Mouse (Mus musculus) heart, adult 8-10 months (tissue): ENCODE data around the gene Rack1. TPM values are rescaled to one million over a fixed set of nuclear protein-coding genes. Genes with fewer than 3 reads are reported as not detected.
"Not testable (repeated sequence)": the region's sequence is repeated elsewhere in the genome, so short reads cannot be mapped to it uniquely, and the experiment has no call there.

ENCODE experiments used
- DNase-seq: peaks from one replicate; pipeline ENCODE4 v3.0.0; 2022; ENCODE audit warnings: low spot score
- total RNA-seq, 4 experiments: library from RNA; stranded (reverse); gene quantifications; 2 replicates each; pipeline ENCODE4 v1.2.4; 2022

The Rack1 gene
- total RNA-seq = 100 to 1,000 TPM; 385 to 495 (median 425) TPM

DNA sequence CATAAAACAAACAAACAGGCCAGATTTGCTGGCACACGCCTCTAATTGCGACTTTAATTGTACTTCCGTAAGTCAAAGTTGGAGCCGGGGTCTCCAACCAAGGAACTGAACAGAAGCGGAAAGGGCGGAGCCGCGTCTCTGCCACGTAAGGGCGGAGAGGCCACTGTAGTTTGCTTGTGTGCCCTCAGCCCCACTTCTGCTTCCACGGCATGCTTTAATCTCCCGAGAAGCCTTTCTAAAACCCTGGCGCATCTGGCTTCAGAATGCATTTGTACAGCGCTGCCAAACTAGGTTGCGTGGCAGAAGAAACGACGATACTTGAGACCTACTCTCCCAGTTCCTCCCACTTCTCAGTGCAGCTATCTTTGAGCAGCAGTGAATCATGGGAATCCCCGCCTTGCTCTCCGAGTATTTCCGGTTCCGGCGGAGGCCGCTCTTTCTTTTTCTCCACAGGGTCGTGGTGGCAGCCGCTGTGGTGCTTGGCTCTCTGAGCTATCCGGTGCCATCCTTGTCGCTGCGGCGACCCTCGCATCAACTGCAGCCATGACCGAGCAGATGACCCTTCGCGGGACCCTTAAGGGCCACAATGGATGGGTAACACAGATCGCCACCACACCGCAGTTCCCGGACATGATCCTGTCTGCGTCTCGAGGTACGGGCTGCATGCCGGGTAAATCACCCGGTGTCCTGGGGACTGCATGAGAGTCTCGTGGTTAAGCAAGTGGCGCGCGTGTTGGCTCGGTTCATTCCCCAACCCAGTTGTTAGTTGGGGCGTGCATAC is at the start of gene Rack1:
Gene Rack1, plus strand, starts transcription at position 412 of the 781 bp plus-strand sequence.
- peak; percentile 93 for DNase-seq

DNA sequence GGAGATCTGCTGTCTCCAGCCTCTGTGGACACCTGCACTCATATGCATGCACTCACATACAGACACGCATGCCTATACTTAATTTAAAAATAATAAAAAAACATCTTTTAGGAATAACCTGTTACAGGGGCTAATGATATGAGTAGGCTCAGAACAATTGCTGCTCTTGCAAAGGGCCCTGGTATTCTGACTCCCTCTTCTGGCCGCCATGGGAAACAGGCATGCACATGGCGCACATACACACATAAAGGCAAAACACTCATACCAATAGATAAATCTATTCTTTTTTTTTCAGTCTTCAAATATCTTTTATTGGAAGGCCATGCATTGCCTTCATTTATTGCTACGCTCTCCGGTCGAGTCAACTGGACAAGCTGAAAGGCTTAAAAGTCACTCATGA is 49.7 kb upstream of the Rack1 start:
- DNase-seq = no peak

DNA sequence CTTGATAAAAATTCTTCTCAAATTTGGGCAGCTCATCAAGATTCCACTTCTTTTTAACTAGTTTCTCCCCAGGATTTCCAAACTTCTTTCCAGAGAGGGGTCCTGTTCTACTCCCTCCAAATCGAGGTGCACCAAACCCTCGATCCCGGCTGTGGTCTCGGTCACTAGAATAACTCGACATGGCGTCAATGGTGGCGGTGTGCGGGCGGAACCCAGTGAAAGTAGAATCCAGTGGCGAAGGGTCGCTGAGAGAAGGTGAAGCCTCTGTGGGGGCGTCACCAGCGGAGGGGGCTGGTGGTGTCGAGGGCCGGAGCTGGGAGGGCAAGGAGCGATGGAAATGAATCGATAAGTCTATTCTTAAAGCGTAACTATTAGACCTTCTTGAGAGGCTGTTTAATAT is 46.6 kb upstream of the Rack1 start:
- DNase-seq = not testable (repeated sequence)

DNA sequence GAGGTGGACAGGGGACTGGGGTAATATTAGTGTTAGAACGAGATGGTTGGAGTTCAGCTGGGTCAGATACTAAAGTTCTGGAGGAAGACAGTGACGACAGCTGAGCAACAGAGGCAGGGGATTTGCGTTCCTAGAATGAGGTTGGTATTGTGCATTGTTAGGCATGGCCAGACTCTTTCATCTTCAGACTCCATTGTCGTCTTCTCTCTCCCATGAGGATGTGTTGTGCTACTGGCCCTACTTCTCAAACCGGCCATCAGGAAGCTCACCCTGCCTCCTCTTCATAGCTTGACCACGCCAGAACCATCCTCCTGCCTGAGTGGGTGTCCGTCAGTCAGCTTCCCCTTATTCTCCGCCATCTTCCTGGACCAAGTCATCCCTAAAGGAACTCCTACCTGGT is 41.1 kb upstream of the Rack1 start:
- DNase-seq = no peak

DNA sequence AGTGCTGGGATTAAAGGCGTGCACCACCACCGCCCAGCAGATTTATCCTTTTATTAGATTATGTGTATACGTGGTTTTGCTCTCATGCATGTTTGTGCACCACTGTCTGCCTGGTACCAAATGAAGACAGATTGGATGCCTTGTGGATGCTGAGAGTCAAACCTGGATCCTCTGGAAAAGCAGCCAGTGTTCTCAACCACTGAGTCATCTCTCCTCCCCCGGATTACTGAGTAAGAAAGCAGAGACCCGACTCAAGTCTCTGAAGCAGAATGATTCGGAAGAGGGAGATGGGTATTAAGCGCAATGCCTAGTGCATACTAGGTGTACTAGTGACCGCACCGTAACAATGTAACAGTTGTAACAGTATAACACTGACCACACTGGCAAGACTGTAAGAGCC is 36.0 kb upstream of the Rack1 start:
- no peak for DNase-seq

DNA sequence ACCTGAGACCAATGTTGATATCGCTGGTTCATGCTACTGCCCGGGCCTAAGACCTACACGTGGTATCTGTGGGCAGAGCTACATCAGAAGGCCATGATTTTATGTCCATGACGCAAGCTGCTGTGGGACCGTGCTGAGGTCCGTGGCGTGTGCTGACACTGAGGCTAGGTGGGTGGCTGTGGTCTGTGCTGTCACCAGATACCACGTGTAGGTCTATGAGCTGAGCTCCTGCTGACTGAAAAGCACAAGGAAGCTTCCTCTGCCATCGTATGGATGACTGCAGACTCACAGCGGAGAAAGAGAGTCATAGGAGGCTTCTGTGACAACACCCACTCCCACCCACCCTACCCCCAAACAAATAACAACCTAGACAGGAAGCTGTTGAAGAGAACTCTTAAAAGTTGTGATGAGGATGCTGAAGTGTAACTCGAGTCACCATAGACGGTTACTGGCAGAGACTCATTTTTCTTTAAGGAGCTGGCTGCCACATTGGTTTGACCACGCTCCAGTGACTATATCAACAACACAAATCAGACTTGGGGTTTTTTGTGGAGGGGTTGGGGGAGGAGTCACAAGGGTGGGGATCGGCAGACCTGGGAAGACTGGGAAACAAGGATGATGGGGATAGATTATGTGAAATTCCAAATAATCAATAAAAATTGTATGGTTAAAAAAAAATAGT is 32.8 kb upstream of the Rack1 start:
- no peak for DNase-seq

DNA sequence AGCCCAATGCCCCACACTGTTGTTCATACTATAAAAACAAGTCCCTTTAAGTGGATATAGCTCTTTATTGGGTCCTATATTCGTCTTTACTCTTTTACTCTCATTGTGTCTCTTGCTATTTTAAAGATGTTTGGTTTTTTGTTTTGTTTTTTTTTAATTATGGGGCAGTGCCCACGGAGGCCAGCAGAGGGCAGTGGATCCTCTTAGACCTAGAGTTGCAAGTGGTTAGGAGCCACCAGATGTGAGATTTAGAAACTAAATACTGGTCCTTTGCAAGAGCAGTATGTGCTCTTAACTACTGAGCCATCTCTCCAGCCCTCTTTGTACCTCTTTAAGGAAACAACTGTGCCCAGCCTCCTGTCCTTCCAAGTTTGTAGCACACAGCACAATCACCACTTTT is 28.4 kb upstream of the Rack1 start:
- no peak for DNase-seq

DNA sequence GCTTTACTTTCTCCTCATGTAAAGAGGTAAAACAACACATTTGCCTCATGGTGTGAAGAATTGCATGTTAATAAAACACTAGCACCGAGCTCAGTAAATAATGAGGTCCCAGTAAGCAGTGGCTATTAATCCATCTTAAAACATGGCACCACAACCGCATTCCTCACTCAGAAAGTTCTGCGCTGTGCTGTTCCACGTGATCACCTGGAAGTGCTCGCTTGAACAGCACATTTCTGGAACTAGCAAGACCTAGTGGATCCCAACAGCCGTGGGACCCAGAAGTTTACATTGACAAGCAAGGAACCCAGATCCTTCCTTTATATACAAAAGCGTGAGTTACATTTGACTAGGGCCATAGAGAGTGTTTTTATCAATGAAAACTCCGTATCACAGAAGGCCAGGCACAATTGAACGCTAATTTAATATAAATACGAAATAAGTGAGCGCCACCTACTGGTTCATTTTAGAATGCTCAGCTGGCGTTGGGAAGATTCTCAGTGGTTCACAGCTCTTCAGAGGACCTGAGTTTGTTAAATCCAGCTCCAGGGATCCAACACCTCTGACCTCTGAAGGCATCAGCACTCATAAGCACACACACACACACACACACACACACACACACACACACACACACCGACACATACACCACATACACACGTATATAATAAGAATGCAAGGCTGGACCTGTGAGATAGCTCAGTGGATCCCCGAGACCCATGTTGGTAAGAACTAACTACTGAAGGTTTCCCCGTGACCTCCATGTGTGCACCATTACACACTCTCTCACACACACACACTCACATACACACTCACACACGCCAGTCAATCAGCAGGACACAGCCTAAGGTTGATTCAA is 25.5 kb upstream of the Rack1 start:
- no peak for DNase-seq

DNA sequence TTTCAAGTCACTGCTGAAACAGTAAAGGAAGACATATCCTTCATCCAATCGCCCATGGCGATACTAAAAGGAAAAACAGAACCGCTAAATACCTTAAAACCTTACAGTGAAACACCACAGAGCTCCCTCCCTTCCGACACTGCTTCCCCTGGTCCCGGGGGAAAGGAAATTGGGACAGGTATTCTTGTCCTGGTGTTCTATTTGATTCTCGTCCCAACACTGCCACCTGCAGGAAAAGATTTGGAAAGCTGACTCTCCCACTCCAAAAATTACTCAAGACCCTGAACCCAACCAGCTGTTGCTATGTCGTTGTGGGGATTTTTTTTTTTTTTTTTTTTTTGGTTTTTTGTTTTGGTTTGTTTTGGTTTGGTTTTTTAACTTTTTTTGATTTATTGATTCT is 24.6 kb upstream of the Rack1 start:
- peak; percentile 73 for DNase-seq

DNA sequence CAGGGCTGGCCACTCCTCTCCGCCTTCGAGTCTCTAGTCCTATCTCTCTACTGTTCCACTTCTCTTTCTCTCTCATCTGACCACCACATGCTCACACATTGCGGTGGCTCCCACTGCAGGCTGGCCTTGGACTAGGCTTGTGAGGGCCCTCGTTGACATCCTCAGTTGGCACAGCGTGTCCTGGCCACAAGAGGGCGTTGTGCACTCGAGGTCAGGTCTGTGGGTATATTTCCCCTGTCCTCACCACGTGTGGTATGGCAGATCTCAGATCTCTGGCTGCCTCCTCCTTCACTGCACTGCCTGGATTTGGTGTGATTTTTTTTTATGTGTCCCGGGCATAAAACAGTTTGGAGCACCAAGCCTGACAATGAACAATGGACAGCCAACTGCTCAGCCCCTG is 23.5 kb upstream of the Rack1 start:
- DNase-seq = no peak

DNA sequence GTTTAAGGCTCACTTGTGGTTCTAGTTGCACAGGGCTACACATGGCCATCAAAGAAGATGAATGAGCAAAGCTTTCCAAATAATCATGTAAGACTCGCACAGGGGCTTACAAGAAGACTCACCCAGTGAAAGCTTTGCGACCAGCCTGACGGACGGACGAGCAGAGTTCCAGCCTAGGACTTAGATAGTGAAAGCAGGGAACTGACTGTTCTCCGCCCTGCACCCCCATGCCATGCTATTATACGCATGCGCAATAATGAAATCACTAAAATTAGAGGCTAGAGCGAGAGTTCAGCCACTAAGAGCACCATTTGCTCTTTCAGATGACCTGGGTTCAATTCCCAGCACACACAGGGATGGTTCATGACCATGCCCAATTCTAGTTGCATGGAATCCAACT is 22.8 kb upstream of the Rack1 start:
- DNase-seq = no peak

DNA sequence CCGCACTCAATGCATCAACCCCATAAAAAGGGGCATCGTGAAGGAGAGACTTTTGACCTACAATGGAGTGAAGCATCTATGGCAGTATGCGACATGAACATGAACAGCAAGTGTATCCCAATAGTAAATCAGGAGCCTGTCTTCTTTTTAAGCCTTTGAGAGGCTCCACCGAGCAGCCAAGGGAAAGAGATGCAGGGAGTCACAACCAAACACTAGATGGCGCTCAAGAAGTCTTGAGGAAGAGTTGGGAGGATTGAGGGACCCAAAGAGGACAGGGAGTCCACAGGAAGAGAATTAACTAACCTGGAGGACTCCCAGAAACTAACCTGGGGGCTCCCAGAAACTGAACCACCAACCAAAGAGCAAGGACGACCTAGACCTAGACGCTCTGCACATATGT is 20.7 kb upstream of the Rack1 start:
- no peak for DNase-seq

DNA sequence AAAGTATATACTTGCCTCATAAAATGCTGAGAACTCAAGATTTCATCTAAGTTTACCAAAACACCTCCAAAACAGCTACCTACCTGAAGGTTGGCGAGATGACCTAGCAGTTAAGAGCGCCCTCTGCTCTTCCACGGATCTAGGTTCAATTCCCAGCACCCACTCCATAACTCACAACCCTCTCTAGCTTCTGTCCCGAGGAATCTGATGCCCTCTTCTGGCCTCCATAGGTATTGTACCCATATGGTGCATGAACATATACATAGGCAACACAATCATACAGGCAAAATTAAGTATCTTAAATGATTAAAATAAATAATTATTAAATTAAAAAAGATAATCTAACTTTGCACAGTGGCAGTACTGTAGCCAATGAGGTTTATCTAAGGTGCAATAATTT is 17.9 kb upstream of the Rack1 start:
- DNase-seq = no peak

DNA sequence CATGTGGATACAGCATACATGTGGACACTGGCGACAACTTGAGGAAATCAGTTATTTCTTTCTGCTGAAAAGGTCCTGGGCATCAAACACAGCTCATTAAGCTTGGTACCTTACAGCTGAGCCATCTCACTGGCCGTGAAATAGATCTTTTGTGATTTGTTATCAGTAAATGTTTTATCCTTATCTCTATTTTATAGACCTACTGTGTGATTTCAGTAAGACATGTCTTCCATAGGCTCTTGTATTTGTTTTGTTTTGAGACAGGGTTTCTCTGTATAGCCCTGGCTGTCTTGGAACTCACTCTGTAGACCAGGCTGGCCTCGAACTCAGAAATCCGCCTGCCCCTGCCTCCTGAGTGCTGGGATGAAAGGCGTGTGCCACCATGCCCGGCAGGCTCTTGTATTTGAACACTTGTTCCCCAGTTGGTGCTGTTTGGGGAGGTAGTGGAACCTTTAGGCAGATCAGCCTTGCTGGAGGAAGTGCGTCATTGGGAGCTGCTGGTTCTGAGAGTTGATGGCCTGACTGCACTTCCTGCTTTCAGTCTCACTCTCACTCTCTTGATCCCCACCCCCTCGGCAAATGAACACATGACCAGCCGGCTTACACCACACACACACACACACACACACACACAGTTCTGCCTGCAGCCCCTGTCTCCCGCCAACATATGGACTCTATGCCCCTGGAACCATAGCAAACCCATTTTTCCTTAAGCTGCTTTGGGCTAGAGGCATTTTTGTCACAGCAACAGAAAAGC is 12.5 kb upstream of the Rack1 start:
- peak; percentile 36 for DNase-seq

DNA sequence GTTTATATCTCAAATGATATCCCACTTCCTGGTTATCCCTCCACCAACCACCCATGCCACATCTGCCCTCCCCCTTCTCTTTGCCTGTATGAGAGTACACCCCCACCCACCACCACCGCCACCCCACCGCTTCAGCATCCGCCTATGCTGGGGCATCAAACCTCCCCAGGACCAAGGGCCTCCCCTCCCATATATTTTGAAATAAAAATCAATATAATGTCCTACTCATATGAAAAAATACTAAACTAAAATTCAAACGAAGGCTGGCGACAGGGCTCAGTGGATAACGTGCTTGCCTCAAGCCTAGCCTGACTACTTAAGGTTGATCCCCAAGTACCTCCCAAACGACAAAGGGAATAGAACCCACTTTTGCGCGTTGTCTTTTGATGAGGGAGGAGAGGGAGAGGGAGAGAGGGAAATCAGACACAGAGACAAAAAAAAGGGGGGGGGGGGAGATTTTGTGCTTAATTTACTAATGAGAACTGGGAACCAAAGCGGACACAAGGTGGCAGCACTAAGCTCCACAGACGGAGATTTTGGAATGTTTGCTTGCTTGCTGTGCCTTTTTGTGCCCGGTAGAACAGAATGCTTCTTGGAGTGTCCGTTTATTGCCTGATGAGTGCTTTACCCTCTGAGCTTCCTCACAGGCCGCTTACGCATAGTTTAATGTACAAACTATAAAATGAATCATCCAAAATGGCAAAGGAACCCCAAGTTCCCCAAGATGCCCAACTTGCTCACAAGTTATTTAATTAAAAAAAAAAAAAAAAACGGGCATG is 11.6 kb upstream of the Rack1 start:
- DNase-seq = peak; percentile 77

DNA sequence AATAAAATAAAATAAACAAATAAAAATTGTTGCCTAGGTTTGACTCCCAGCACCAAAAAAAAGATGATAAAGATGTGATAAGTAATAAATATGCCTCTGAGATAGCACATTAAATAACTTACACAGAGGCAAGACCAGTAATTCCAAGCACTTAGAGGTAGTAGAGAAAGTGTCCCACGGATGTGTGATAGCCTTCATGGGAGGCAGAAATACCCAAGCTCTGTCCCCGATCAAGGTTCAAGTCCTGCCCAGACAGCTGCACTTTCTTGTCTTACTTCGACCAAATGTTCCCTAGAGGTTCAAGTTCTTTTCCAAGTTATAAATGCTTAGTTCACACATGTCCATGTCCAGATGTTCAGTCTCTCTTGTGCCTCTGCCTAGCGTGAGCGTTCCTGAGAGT is 10.9 kb upstream of the Rack1 start:
- DNase-seq = no peak

DNA sequence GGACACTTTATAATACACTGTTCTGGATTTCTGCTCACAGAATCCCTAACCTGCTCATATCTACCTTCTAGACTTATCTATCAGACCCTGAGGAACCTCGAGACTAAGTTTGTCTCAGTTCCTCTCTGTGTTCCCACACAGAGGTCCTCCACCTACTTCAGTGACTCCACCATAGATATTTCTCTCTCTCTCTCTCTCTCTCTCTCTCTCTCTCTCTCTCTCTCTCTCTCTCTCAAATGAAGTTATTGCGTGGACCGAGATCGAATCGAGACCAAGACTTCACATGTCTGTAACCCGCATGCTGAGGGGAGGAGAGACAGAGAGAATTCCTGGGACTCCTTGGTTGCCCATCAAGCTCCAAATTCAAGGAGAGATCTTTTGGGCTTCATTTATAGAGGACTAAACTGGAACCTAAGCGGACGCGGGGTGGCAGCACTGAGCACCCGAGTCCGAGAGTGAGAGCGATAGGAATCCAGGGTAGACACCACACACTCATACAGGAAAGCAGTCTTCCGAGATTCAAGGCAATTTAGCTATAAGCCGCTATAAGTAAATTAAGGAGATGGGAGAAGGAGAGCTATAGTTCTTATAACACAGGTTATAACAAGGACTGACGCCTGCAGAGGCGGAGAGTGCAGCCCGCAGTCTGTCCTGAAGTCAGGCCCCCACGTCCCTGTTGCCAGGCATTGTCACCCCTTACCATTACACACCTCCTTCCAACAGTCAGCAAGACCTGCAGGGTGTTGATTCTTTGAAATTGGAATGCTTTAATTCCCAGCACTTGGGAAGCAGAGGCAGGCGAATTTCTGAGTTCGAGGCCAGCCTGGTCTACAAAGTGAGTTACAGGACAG is 9.9 kb upstream of the Rack1 start:
- peak; percentile 88 for DNase-seq

DNA sequence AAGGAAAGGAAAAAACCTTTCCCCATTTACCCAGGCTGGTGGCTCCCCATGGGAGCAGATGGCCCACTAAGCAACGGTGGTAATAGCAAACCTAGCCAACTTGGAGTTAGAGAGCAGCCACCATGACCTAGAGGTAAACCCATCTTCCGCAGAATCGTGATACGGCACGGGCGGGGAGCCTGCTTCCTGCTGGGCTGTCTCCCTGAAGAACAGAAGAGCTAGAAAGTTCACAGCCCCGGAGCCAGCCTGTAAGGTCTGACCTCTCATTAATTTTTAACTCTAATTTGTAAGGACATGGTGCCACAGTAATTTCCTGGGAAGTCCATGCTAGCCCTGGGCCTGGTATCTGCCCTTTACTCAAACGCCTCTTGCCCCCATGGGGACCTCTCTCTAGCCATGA is 9.2 kb upstream of the Rack1 start:
- DNase-seq = no peak

DNA sequence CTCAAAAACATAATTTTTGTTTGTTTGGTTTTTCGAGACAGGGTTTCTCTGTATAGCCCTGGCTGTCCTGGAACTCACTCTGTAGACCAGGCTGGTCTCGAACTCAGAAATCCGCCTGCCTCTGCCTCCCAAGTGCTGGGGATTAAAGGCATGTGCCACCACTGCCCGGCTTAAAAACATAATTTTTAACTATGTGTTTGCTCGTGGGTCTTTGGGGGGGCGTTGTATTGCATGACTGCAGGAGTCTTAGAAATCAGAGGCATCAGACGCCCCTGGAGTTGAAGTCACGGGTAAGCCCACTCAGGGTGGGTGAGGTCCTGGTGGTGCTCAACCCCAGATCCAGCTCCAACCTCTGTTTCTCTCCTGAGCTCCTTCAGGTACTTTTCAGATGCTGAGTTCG is 8.2 kb upstream of the Rack1 start:
- DNase-seq = not testable (repeated sequence)

DNA sequence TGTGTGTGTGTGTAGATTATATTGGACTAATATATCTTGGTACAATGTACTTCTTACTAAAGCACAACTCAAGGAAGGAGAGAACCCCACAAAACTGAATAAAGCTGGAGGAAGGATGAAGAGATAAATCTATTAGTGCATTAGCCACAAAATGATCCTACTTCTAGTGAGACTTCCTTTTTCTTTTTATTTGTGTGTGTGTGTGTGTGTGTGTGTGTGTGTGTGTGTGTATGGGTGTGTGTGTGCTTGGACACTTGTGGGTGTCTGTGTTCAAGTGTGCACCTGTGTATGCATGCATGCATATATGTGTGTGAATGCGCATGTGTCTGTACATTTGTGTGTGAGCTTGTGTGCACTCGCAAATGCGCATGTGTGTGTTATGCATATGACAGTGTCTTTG is 6.9 kb upstream of the Rack1 start:
- DNase-seq = no peak
